Mouse (Mus musculus) kidney, postnatal 0 days (tissue): ENCODE data around the gene Gad1. TPM values are rescaled to one million over a fixed set of nuclear protein-coding genes. Genes with fewer than 3 reads are reported as not detected.
A peak's percentile ranks its signal among the peaks of the same experiment; 100 is the strongest.

Experiments used
- ATAC-seq: fragments of 200-750 bp; cut with Nextera tagmentation; replicated peaks from 2 replicates; pipeline ENCODE4 v1.8.0; 2017; ENCODE audit warnings: low read depth, moderate number of reproducible peaks, moderate TSS enrichment, moderate library complexity; ENCODE audit not compliant: low FRiP score
- DNase-seq: peaks from one replicate; pipeline ENCODE4 v3.0.0-alpha.2; 2016; ENCODE audit warnings: low spot score
- H3K27ac ChIP-seq: fragments of 300-500 bp; sonication (generic); 2 replicates; pipeline ENCODE4 v1.5.1; 2014; ENCODE audit warnings: mild to moderate bottlenecking
- H3K27me3 ChIP-seq: fragments of 300-500 bp; sonication (generic); 2 replicates; pipeline ENCODE4 v1.6.1; 2014; ENCODE audit warnings: low read length, mixed read lengths; ENCODE audit not compliant: insufficient read depth
- H3K36me3 ChIP-seq: fragments of 300-500 bp; sonication (generic); 2 replicates; pipeline ENCODE4 v1.6.1; 2014; ENCODE audit warnings: low read length, mixed read lengths; ENCODE audit not compliant: insufficient read depth
- H3K4me1 ChIP-seq: fragments of 300-500 bp; sonication (generic); replicated peaks from 2 replicates; pipeline ENCODE4 v1.6.1; 2014; ENCODE audit warnings: antibody characterized with exemption, low read length, mixed read lengths; ENCODE audit not compliant: insufficient read depth
- H3K4me2 ChIP-seq: fragments of 300-500 bp; sonication (generic); 2 replicates; pipeline ENCODE4 v1.6.1; 2014; ENCODE audit warnings: mild to moderate bottlenecking, low read length, moderate library complexity, mixed read lengths
- H3K4me3 ChIP-seq: fragments of 300-500 bp; sonication (generic); replicated peaks from 2 replicates; pipeline ENCODE4 v1.5.1; 2014; ENCODE audit warnings: low read depth, low read length
- H3K9ac ChIP-seq: fragments of 300-500 bp; sonication (generic); 2 replicates; pipeline ENCODE4 v1.6.1; 2014; ENCODE audit warnings: low read depth, low read length
- H3K9me3 ChIP-seq: fragments of 300-500 bp; sonication (generic); replicated peaks from 2 replicates; pipeline ENCODE4 v1.6.1; 2016; ENCODE audit warnings: low read length, inconsistent platforms, mixed read lengths
- CTCF ChIP-seq: IDR thresholded peaks from 2 replicates; pipeline ENCODE4 v1.5.1; 2016; ENCODE audit warnings: antibody characterized with exemption, low read depth, mild to moderate bottlenecking, moderate library complexity
- WGBS: fragments of 180-500 bp; shearing (Covaris S2); extraction: QIAGEN DNeasy Blood & Tissue Kit; methylation state at CpG from one replicate; pipeline ENCODE4 v1.1.7; 2014; 5-methylcytosine and 5-hydroxymethylcytosine counted together
- polyA plus RNA-seq: library from polyadenylated mRNA; unstranded; fragments of >200 nt; fragmentation: Nextera tagmentation; extraction: Ambion mirVana; gene quantifications from 2 replicates; pipeline ENCODE4 v1.2.1, GENCODE M21; 2015

The Gad1 gene
- polyA plus RNA-seq, result 0.25 and 0.26 TPM in 2 replicates

GRCm38 (mm10) chr2:70552772-70553171 is at the start of gene Gad1:
TSS of gene Gad1 (plus strand) at chr2:70553072.
- no peak for TF ChIP-seq CTCF
- 44% methylated on average over 4 of the region's 4 CpGs for WGBS
- Histone ChIP-seq H3K4me3 (no peak within 1 kb of the TSS), H3K36me3 (no peaks in the 10 kb centered on the region), H3K4me1 (no peaks in the 10 kb centered on the region), H3K4me2 (no peak within 1 kb of the TSS), H3K9ac (no peak within 1 kb of the TSS), H3K9me3 (no peaks in the 10 kb centered on the region), H3K27ac (no peak within 1 kb of the TSS), H3K27me3 (no peaks in the 10 kb centered on the region; the same call in 1 of the 2 replicates)
- ATAC-seq, result no peak
- DNase-seq, result no peak

GRCm38 (mm10) chr2:70503436-70503835 is 49.4 kb upstream of the Gad1 start:
- Histone ChIP-seq H3K27ac (no peak overlapping the region), H3K4me3 (no peak overlapping the region), H3K4me2 (no peak overlapping the region), H3K9ac (no peak overlapping the region), H3K9me3 (no peaks in the 10 kb centered on the region), H3K4me1 (0 out of 2 replicates have a peak, but pooled peaks cover 4% of the 10 kb centered on the region), H3K36me3 (no peaks in the 10 kb centered on the region), H3K27me3 (no peaks in the 10 kb centered on the region)
- TF ChIP-seq CTCF, result no peak
- DNase-seq, result no peak
- ATAC-seq, result no peak
- 75% methylated on average over 10 of the region's 10 CpGs for WGBS

- Histone ChIP-seq H3K27me3 (no peaks in the 10 kb centered on the region), H3K9ac (no peak overlapping the region), H3K4me1 (0 out of 2 replicates have a peak, but pooled peaks cover 9% of the 10 kb centered on the region), H3K9me3 (no peaks in the 10 kb centered on the region), H3K4me3 (no peak overlapping the region), H3K4me2 (no peak overlapping the region), H3K36me3 (no peaks in the 10 kb centered on the region), H3K27ac (no peak overlapping the region)
- ATAC-seq (no peak), DNase-seq (peak; percentile 72)
- no peak; the same call in 1 of the 2 replicates for TF ChIP-seq CTCF
- WGBS, result 12% methylated on average over 1 of the region's 1 CpGs
Observed at GRCm38 (mm10) chr2:70505229-70505628, 47.6 kb upstream of the Gad1 start.

DNA sequence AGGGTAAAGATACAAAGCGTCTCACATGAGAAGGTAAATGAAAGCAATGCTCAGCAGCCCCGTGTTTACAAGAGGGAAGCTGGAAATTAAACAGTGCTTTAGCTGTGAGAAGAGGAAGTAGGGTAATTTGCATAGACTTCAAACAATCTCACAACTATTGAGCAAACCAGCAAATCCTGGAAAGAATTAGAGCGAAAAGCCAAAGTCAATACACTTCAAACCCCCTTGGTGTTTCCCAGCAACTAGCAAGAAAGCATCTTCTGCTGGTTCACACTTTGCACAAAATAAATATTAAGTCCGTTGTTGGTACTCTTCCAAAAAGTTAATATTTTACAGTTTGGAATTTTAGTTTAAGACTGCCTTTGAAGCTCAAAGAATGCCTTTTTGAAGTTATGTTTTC is 47.0 kb upstream of the Gad1 start:
- TF ChIP-seq CTCF, result no peak
- 0 out of 2 replicates have a peak, but pooled peaks cover 9% of the 10 kb centered on the region for H3K4me1 ChIP-seq
- H3K27me3 ChIP-seq, result no peaks in the 10 kb centered on the region
- peak; percentile 74 for DNase-seq
- H3K4me2 ChIP-seq, result 0 out of 2 replicates have a peak overlapping the region, but pooled peaks have one; percentile 5
- no peaks in the 10 kb centered on the region for H3K9me3 ChIP-seq
- 24% methylated on average over 4 of the region's 4 CpGs for WGBS
- no peak overlapping the region for H3K27ac ChIP-seq
- no peaks in the 10 kb centered on the region for H3K36me3 ChIP-seq
- no peak for ATAC-seq
- H3K9ac ChIP-seq, result no peak overlapping the region
- H3K4me3 ChIP-seq, result no peak overlapping the region

- Histone ChIP-seq H3K9ac (no peak overlapping the region), H3K27ac (no peak overlapping the region), H3K27me3 (no peaks in the 10 kb centered on the region), H3K4me2 (no peak overlapping the region), H3K9me3 (no peaks in the 10 kb centered on the region), H3K4me1 (0 out of 2 replicates have a peak, but pooled peaks cover 9% of the 10 kb centered on the region), H3K4me3 (no peak overlapping the region), H3K36me3 (no peaks in the 10 kb centered on the region)
- 33% methylated on average over 2 of the region's 2 CpGs for WGBS
- no peak for TF ChIP-seq CTCF
- peak; percentile 6 for DNase-seq
- ATAC-seq, result no peak
Observed at GRCm38 (mm10) chr2:70506372-70506771, 46.5 kb upstream of the Gad1 start.

- no peaks in the 10 kb centered on the region for H3K9me3 ChIP-seq
- no peaks in the 10 kb centered on the region for H3K27me3 ChIP-seq
- H3K4me3 ChIP-seq, result peak within 1 kb of the TSS; percentile 54
- no peak for ATAC-seq
- H3K4me2 ChIP-seq, result peak within 1 kb of the TSS; percentile 84
- WGBS, result 12% methylated on average over 10 of the region's 10 CpGs
- TF ChIP-seq CTCF, result no peak
- DNase-seq, result peak; percentile 42
- peak within 1 kb of the TSS; percentile 36; the same call in 1 of the 2 replicates for H3K27ac ChIP-seq
- 0 out of 2 replicates have a peak, but pooled peaks cover 9% of the 10 kb centered on the region for H3K4me1 ChIP-seq
- H3K9ac ChIP-seq, result peak within 1 kb of the TSS; percentile 58
- no peaks in the 10 kb centered on the region for H3K36me3 ChIP-seq
Observed at GRCm38 (mm10) chr2:70508496-70508895, 44.4 kb upstream of the Gad1 start, which contains the start of gene Erich2. TSS of gene Erich2 (plus strand) at chr2:70508819.
